Mouse (Mus musculus) hematopoietic stem cell, adult 5-6 weeks (primary cell): ENCODE measurements around the gene Slx. TPM values are rescaled to one million over a fixed set of nuclear protein-coding genes. Genes with fewer than 3 reads are reported as not detected.
"Not testable (repeated sequence)": the region's sequence is repeated elsewhere in the genome, so short reads cannot be mapped to it uniquely, and the experiment has no call there.

Experiments used
- ATAC-seq, 2 experiments: fragments of 125-278 bp in 1 of 2; replicated peaks in 1 of 2; 2 replicates each; pipeline ENCODE4 v1.8.0; 2016 to 2017; ENCODE audit warnings: inconsistent platforms in 2 of 2, mild to moderate bottlenecking in 2 of 2, moderate number of reproducible peaks in 2 of 2, low read depth in 1 of 2, moderate TSS enrichment in 1 of 2; ENCODE audit not compliant: low FRiP score in 2 of 2, poor library complexity in 2 of 2, severe bottlenecking in 2 of 2, insufficient read depth in 1 of 2, low TSS enrichment in 1 of 2
- total RNA-seq: library from RNA; stranded (forward); fragments of 172-1452, 232-1000 nt; gene quantifications from 2 replicates; pipeline ENCODE4 v1.2.3, GENCODE M21; 2017

Slx gene
- total RNA-seq, result not detected in 2 replicates

DNA sequence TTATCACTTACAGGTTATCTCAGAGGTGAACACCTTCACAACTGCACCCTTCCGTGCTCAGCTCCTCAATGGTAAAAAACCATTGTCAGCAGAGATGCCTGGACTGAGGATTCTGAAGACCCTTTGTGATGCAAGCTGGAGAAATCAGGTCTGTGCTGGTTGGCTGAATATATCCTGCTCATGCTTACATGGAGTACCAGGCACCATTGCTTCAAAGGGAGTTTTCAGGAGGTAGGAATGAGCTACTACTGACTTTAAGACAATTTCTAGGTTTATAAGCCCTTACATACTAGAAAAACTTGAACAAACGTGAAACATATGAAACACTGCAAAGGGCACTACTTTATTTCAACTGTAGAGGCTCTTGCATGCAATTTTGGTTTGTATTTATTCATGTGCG lies at the start of gene Slx:
Gene Slx, minus strand, starts transcription at position 101 of the 400 bp plus-strand sequence.
- not testable (repeated sequence) for ATAC-seq

Other genes starting within 250 kb of the Slx start
- gene Gm2030, start 235.5 kb downstream of the Slx start, total RNA-seq, result not detected in 2 replicates
- not detected in 2 replicates for gene Gm14525, start 157.1 kb upstream of the Slx start, total RNA-seq